In genomic region chr14:75837048-75837916, GRCm38 (mm10) we compare ENCODE assay signal across 8 mouse cellular contexts. TPM values are rescaled to one million over a fixed set of nuclear protein-coding genes. Genes with fewer than 3 reads are reported as not detected.
DNase-seq lines count a peak whose midpoint lies in the region; ATAC-seq and TF ChIP-seq lines count a peak whose summit lies in the region.

No protein-coding gene starts in this region.

- no peak for TF ChIP-seq POLR2A in bone marrow macrophage, adult 2 months (IDR thresholded peaks at IDR 0.05; ENCODE audit: borderline replicate concordance, low read depth, low read length)

- peak; percentile 77 for DNase-seq in kidney, postnatal 10 days
- peak; percentile 82 for DNase-seq in heart, postnatal 4 days
- no peak for DNase-seq in hindbrain, embryonic 11.5 days (ENCODE audit: low spot score)
- DNase-seq in layer of hippocampus, postnatal 36 days: no peak

- no peaks in the 10 kb centered on the region for H3K79me2 ChIP-seq in macrophage (ENCODE audit: inconsistent target)

- no peak overlapping the region for H3K27ac ChIP-seq in kidney, embryonic 14.5 days (ENCODE audit: low read depth, low read length)
- peak overlapping the region; percentile 65 for H3K27ac ChIP-seq in bone marrow macrophage, adult 2 months (ENCODE audit: insufficient read depth, low read depth, low read length)
- H3K27ac ChIP-seq in macrophage: peak overlapping the region; percentile 96
- no peak overlapping the region for H3K27ac ChIP-seq in hindbrain, embryonic 11.5 days (ENCODE audit: low read depth, low read length)

- peaks cover 17% of the 10 kb centered on the region for H3K4me1 ChIP-seq in kidney, embryonic 14.5 days (ENCODE audit: control insufficient read depth, insufficient read depth, low read length)
- peaks cover 41% of the 10 kb centered on the region for H3K4me1 ChIP-seq in bone marrow macrophage, adult 2 months (ENCODE audit: control insufficient read depth, insufficient read depth, low read length)
- H3K4me1 ChIP-seq in hindbrain, embryonic 11.5 days (replicated peaks; ENCODE audit: control insufficient read depth, insufficient read depth, low read length): no peaks in the 10 kb centered on the region; the same call in 1 of the 2 replicates

- no peak overlapping the region for H3K9ac ChIP-seq in kidney, embryonic 14.5 days (ENCODE audit: low read depth, low read length)
- H3K9ac ChIP-seq in hindbrain, embryonic 11.5 days (ENCODE audit: low read depth, low read length): no peak overlapping the region

- no peaks in the 10 kb centered on the region for H3K9me3 ChIP-seq in kidney, embryonic 14.5 days (ENCODE audit: control insufficient read depth, low read length)
- no peaks in the 10 kb centered on the region for H3K9me3 ChIP-seq in hindbrain, embryonic 11.5 days (ENCODE audit: control insufficient read depth, low read length)

- H3K4me3 ChIP-seq in kidney, embryonic 14.5 days (ENCODE audit: low read length): no peak overlapping the region
- H3K4me3 ChIP-seq in bone marrow macrophage, adult 2 months (ENCODE audit: insufficient read depth, low read length): no peak overlapping the region
- no peak overlapping the region for H3K4me3 ChIP-seq in macrophage (ENCODE audit: inconsistent target)
- H3K4me3 ChIP-seq in hindbrain, embryonic 11.5 days (ENCODE audit: low read depth, low read length): no peak overlapping the region

- 57% methylated on average over 10 of the region's 10 CpGs for WGBS in kidney, embryonic 14.5 days
- 44% methylated on average over 8 of the region's 10 CpGs for WGBS in macrophage (ENCODE audit: missing documents)
- whole genome bisulfite sequencing in hindbrain, embryonic 11.5 days: 74% methylated on average over 10 of the region's 10 CpGs

- no peaks in the 10 kb centered on the region for H3K27me3 ChIP-seq in kidney, embryonic 14.5 days (ENCODE audit: control insufficient read depth, insufficient read depth, low read length)
- no peaks in the 10 kb centered on the region for H3K27me3 ChIP-seq in hindbrain, embryonic 11.5 days (ENCODE audit: control insufficient read depth, insufficient read depth, low read length)

- TF ChIP-seq CTCF in bone marrow macrophage, adult 2 months (IDR thresholded peaks at IDR 0.05; ENCODE audit: low read depth, low read length): no peak

- no peak for ATAC-seq in kidney, embryonic 14.5 days (ENCODE audit: low FRiP score, low TSS enrichment)
- ATAC-seq in hindbrain, embryonic 11.5 days (ENCODE audit: low FRiP score): no peak
- no peak for ATAC-seq in inflammation-experienced regulatory T-cells, adult 6 months

- no peaks in the 10 kb centered on the region for H3K36me3 ChIP-seq in kidney, embryonic 14.5 days (ENCODE audit: control insufficient read depth, insufficient read depth, low read length)
- no peaks in the 10 kb centered on the region for H3K36me3 ChIP-seq in macrophage (ENCODE audit: inconsistent target)
- H3K36me3 ChIP-seq in hindbrain, embryonic 11.5 days (ENCODE audit: control insufficient read depth, insufficient read depth, low read length): no peaks in the 10 kb centered on the region

- H3K4me2 ChIP-seq in kidney, embryonic 14.5 days (replicated peaks; ENCODE audit: low read depth, low read length): no peak overlapping the region
- H3K4me2 ChIP-seq in hindbrain, embryonic 11.5 days (replicated peaks; ENCODE audit: low read depth, low read length): no peak overlapping the region

RNA-seq across cellular contexts. Expression of gene Tpt1, which starts 7.6 kb away (rescaled TPM):
- polyA plus RNA-seq in kidney, embryonic 14.5 days (2014; fragmentation: Nextera tagmentation; extraction: Ambion mirVana): 1,151 and 1,339 TPM in 2 replicates
- 3,849 and 4,223 TPM in 2 replicates for polyA plus RNA-seq in bone marrow macrophage, adult 2 months (2012; ENCODE audit: insufficient read depth, insufficient read length, missing spikeins)
- total RNA-seq in heart, postnatal 4 days (2021): 1,000 to 10,000 TPM; 3,223 to 3,331 TPM
- total RNA-seq in macrophage (2018; cell fraction: chromatin; rRNA removed): 100 to 1,000 TPM in 25 of 26 experiments, 10 to 100 TPM in 1; 99.5 to 452 (median 174) TPM
- total RNA-seq in macrophage (2018; cell fraction: cytosol; rRNA removed): 1,000 to 10,000 TPM; 1,477 to 5,481 (median 3,449) TPM
- total RNA-seq in macrophage (2018; cell fraction: nucleus; rRNA removed): 100 to 1,000 TPM; 301 to 898 (median 554) TPM
- 3,757 to 4,485 TPM (median 4,124 TPM) in 3 replicates for polyA plus RNA-seq in macrophage (2018)
- 1,005 and 1,072 TPM in 2 replicates for polyA plus RNA-seq in hindbrain, embryonic 11.5 days (2014; fragmentation: Nextera tagmentation; extraction: Ambion mirVana)
- polyA plus RNA-seq in inflammation-experienced regulatory T-cells, adult 6 months (2017; shearing (Covaris generic)): 1,000 to 10,000 TPM; 1,603 to 2,042 (median 1,729) TPM
- 100 to 1,000 TPM; 921 to 999 TPM for total RNA-seq in layer of hippocampus, postnatal 36 days (2021)

RNA-seq across cellular contexts. Expression of gene Slc25a30, which starts 50.4 kb away (rescaled TPM):
- 8.1 and 9.6 TPM in 2 replicates for polyA plus RNA-seq in kidney, embryonic 14.5 days (2014; fragmentation: Nextera tagmentation; extraction: Ambion mirVana)
- polyA plus RNA-seq in bone marrow macrophage, adult 2 months (2012; ENCODE audit: insufficient read depth, insufficient read length, missing spikeins): 26.8 and 33.3 TPM in 2 replicates
- total RNA-seq in heart, postnatal 4 days (2021): 10 to 100 TPM; 17.5 to 20.3 TPM
- total RNA-seq in macrophage (2018; cell fraction: chromatin; rRNA removed): 10 to 100 TPM in 23 of 26 experiments, 1 to 10 TPM in 3; 6.5 to 37.6 (median 19.2) TPM
- 10 to 100 TPM; 15.4 to 30.0 (median 23.9) TPM for total RNA-seq in macrophage (2018; cell fraction: cytosol; rRNA removed)
- total RNA-seq in macrophage (2018; cell fraction: nucleus; rRNA removed): 10 to 100 TPM in 25 of 26 experiments, 1 to 10 TPM in 1; 9.7 to 37.7 (median 17.6) TPM
- 14.1 to 23.1 TPM (median 23.0 TPM) in 3 replicates for polyA plus RNA-seq in macrophage (2018)
- polyA plus RNA-seq in hindbrain, embryonic 11.5 days (2014; fragmentation: Nextera tagmentation; extraction: Ambion mirVana): 9.3 and 11.3 TPM in 2 replicates
- polyA plus RNA-seq in inflammation-experienced regulatory T-cells, adult 6 months (2017; shearing (Covaris generic)): 10 to 100 TPM; 19.9 to 22.3 (median 21.9) TPM
- total RNA-seq in layer of hippocampus, postnatal 36 days (2021): 10 to 100 TPM; 13.4 to 14.0 TPM

Comparison
In these comparisons a context has a peak if more than half of its experiments do, and no peak if none do; other contexts are left out.
1. DNase-seq: peak in kidney, postnatal 10 days (single experiment) and heart, postnatal 4 days (single experiment); none in hindbrain, embryonic 11.5 days (single experiment) and layer of hippocampus, postnatal 36 days (0 of 2).
2. H3K27ac ChIP-seq: peak in bone marrow macrophage, adult 2 months (single experiment) and macrophage (single experiment); none in kidney, embryonic 14.5 days (single experiment) and hindbrain, embryonic 11.5 days (single experiment).